In the genomic region with DNA sequence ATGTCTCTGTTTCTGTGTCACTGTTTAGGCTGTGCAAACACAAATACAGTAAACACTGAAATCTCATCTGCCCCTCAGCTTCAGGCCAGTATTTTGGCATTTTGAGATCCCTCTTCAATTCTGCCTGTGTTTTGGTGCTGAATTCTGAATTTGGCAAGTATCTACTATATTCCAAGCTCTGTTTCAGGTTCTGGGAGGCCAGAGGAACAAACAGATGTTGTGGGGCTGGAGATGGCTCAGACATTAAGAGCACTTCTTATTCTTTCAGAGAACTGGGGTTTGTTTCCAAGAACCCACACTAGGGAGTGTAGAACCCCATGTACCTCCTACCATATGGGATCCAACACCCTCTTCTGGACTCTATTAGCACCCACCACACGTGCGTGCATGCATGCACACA, we compare ENCODE assay signal across 19 mouse cellular contexts.
"Had no signal": no experiment of that assay in that cellular context is flagged by ENCODE, and none has a peak within 500 bp of the region (broad histone marks: within the 10 kb centered on the region; RNA-seq: fewer than 3 reads in every experiment).

No protein-coding gene starts in this region.

- ATAC-seq: liver, embryonic 12.5 days; midbrain, embryonic 16.5 days had no signal

- H3K27ac ChIP-seq: liver, embryonic 12.5 days; liver, embryonic 14.5 days; lung, embryonic 15.5 days; midbrain, embryonic 10.5 days; midbrain, embryonic 12.5 days; neural tube, embryonic 13.5 days; neural tube, embryonic 15.5 days had no signal

- H3K4me2 ChIP-seq: liver, embryonic 12.5 days; lung, embryonic 15.5 days; midbrain, embryonic 12.5 days; neural tube, embryonic 13.5 days; neural tube, embryonic 15.5 days had no signal

- H3K9me3 ChIP-seq: liver, embryonic 12.5 days; lung, embryonic 15.5 days; midbrain, embryonic 10.5 days; midbrain, embryonic 12.5 days; neural tube, embryonic 13.5 days; neural tube, embryonic 15.5 days had no signal

- H3K4me3 ChIP-seq: liver, embryonic 12.5 days; lung, embryonic 15.5 days; midbrain, embryonic 10.5 days; midbrain, embryonic 12.5 days; myocyte; neural tube, embryonic 13.5 days; neural tube, embryonic 15.5 days had no signal

- DNase-seq: lung, adult 18-20 months; lung, postnatal 14 days; midbrain, embryonic 14.5 days; retina, postnatal 1 day; right cerebral cortex, adult 18-20 months; right cerebral cortex, postnatal 25 days; right cerebral cortex, postnatal 4 days; thymus, adult 2 months; thymus, postnatal 25 days; thymus, postnatal 4 days had no signal

- H3K27me3 ChIP-seq: liver, embryonic 12.5 days; lung, embryonic 15.5 days; midbrain, embryonic 12.5 days; neural tube, embryonic 13.5 days; neural tube, embryonic 15.5 days had no signal

- H3K4me1 ChIP-seq: liver, embryonic 12.5 days; midbrain, embryonic 10.5 days; midbrain, embryonic 12.5 days; neural tube, embryonic 13.5 days; neural tube, embryonic 15.5 days had no signal

- H3K36me3 ChIP-seq: liver, embryonic 12.5 days; lung, embryonic 15.5 days; midbrain, embryonic 10.5 days; midbrain, embryonic 12.5 days; neural tube, embryonic 13.5 days; neural tube, embryonic 15.5 days had no signal

- H3K9ac ChIP-seq: liver, embryonic 12.5 days; liver, embryonic 14.5 days; lung, embryonic 15.5 days; midbrain, embryonic 12.5 days; neural tube, embryonic 13.5 days; neural tube, embryonic 15.5 days had no signal
